Mouse (Mus musculus) lung, postnatal 10 days (tissue): ENCODE measurements at regions not wholly inside any gene's neighbourhood (a gene's known extent, or its start where the extent isn't known, plus 50 kb on each side); places are given as distances from the start of the nearest gene placed in this dataset.
"Not testable (repeated sequence)": the region's sequence is repeated elsewhere in the genome, so short reads cannot be mapped to it uniquely, and the experiment has no call there.

Experiments used
- DNase-seq: peaks from one replicate; pipeline ENCODE4 v3.0.0; 2021

DNA sequence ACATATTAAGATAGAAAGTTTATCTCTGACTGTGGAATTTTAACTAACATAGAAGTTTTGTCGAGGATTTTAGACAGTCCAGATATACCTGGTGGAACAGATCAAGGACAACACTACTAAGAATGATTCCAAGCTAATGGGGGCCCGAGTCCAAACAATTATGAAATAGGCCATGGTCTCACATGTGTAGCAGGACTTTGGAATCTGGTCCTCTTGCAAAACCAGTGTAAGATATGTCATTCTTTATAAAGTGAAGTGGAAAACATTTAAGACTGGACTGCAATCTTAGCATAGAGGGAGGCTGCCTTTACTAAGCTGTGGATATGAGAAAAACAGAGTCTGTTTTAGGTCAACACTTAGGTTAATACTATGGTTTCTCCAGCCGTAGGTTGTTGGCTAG lies 311.2 kb downstream of the Ets1 start:
- no peak for DNase-seq

DNA sequence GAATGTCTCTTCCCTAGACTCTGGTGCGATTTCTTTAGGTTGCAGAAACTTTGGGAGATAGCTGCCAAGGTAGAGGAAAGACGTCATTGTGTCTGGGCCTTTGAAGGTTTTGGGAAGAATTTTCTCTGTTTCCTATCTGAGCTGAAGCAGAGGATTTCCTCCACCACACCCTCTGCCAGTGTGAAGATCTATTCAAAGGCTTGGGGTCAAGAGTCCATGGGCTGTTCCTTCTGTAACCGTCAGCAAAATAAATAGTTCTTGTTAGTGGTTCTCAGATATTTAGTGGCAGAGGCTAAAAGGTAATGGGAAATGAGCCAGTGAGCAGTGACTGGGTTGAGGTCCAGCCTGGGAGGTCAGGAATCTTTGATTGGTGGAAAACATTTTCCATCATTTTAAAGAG lies 313.0 kb downstream of the Ets1 start:
- peak; percentile 40 for DNase-seq

DNA sequence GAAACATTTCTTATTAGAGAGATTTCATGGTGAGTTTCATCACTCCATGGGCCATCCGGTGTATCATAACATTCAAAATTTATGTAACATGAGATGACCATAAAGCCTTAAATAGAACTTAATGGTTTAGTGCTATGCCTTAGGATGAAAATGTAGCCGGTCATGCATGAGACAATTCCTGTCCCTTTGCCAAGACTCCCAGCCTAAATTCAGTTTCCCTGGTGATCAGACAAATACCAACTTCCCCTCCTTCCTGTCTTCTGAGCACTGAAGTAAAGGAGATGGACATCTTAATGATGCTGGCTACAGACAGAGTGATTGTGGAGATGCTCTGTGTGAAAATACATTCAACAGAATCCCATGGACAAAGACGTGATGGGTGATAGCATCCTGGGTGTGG lies 322.7 kb downstream of the Ets1 start:
- DNase-seq, result peak; percentile 20

DNA sequence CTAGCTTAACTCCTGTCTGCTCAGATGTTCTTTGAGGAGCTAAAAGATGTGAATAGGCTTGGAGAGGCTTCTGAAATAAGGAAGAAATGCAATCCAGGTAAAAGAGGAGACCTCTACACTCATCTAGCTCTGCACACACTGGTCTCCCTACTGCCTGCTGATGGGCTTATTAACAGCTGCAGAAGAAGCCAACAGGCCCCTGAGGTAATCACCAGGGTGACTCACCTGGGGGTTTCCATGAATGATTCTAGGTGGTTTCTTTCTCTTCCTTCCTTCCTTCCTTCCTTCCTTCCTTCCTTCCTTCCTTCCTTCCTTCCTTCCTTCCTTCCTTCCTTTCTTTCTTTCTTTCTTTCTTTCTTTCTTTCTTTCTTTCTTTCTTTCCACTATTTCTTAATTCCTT lies 323.4 kb downstream of the Ets1 start:
- not testable (repeated sequence) for DNase-seq

DNA sequence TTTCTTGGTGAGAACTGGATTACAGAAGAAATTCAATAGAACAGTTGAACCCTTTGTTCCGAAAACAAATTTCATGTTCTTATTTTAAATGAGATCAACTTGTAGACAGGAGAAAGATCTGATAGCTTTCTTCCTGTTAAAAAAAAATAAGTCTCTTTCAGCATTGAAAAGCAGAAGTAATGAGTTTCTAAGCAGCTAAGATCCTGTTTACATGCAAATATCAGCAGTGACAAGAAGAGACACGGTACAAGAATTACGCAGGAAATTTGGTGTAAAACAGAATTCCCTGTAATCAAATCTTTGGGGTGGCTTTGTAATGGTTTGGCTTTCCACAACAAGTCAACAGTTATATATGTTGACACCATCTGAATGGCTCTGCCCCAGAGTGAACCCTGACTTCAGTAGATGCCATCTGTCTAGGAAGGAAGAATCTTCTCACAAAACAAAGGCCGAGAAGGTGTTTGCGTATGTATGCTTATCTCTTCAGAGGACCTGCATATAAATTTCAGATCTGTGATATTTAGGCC lies 326.7 kb downstream of the Ets1 start:
- no peak for DNase-seq

DNA sequence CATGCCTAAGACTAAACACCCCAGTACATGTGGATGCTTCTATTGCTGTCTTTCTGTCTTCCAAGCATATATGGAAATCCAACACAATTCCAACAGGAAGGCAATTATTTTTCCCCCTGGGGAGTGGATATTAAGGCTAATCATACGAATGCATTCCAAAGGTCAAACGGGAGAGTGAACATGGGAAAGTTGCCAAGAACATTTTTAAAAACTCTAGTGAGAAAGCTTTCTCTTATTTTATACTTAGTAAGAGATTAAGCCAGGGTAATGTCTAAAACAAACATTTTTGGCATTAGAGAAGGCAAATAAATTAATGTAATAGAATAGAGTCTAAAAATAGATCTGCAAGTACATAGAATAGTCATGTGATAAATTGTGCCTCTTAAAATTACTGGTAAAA lies 332.4 kb downstream of the Ets1 start:
- no peak for DNase-seq

DNA sequence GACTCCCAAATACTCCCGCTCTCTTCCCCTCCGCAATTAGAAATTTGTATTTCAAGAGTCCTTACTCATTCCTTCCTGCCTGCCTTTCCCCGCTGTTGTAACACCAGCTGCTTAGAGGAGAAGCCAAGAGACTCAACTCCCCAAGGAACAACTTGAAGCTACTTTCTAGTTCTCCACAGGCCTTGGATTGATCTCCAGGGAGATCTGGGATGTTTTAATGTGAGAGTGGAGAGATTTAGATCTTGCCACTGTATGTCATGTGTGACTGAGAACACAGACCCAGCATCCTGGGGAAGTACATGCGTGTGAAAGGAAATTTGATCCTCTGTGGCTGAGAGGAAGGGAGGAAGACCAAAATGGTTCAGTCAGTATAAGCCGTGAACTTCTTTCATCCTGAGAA lies 335.4 kb downstream of the Ets1 start:
- no peak for DNase-seq

DNA sequence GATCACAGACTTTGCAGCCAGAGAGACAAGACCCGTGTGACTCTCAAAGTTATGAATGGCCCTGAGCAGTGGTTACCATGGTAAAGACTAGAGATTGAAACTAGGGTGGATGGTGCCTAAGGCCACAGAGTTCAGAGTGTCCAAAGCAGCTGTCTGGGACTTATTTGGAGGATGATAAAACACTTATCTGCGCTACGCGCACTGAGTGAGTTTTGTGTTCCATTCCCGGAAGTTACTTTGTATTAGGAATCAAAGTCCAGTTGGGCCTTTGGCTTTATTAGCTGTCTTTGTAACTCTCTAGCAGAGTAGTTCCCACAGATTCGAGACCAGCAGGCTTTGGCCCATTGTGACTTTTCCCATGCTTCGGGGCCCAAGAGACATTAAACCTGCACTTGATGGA lies 335.9 kb downstream of the Ets1 start:
- no peak for DNase-seq

DNA sequence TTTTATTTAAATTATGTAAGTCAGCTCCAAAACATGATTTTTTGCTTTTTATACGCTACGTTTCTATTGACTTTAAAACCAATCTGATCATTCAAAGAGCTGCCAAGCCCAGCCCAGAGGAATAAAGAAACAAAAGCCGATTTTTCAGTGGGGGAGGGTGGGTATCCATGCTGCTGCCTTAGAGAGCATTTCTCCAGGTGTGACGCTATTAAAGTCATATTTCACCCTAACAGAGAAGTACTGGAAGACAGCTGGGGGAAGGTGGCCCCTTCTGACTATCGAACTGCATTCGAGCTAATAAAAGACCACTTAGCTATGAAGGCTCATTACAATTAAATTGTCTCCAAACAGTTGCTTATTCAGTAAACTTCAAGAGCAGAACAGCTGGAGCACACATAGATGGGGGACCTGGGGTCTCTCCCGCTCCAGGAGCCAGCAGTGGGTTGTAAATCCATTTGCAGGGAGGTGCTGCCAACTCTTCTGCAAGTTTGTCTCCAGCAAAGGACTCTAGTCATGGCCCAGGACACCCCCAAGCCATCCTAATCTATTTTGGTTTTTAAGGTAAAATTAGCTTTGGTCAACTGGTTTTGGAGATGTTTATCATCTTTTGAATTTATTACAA lies 336.5 kb downstream of the Ets1 start:
- no peak for DNase-seq

DNA sequence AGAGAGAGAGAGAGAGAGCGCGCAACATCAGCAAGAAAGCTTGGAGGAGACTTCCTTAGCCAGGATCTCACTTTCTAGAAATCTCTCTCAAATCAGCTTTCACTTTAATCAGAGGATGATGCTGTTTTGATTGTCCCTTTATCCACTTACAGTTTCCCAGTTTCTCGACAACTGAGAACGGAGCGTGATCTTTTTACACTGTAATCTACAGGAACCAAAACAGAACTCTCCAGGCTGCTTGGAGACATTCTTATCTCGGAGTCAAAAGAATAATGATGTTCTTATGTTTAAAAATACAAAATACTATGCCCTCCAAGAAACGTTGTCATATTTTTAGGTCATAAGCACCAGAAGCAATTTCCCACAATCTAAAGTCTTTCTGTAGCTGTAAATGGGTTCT lies 341.7 kb downstream of the Ets1 start:
- DNase-seq, result no peak

DNA sequence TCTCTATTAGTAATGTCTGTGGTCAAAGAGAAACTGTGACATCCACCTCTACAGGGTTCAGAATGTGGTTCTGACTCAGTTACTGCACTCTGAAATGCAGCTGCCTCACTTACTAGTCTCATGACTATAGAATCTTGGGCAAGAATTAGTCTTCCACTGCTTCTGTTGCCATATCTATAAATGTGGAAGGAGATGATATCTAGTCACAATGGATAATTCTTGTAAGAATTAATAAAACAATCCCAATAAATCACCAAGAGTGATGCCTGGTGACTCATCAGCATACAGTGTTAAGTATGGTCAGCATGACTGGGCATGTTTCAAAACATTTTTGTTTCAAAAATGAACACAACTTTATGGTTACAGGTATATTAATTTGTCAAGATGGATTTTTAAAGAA lies 344.8 kb downstream of the Ets1 start:
- DNase-seq, result no peak

DNA sequence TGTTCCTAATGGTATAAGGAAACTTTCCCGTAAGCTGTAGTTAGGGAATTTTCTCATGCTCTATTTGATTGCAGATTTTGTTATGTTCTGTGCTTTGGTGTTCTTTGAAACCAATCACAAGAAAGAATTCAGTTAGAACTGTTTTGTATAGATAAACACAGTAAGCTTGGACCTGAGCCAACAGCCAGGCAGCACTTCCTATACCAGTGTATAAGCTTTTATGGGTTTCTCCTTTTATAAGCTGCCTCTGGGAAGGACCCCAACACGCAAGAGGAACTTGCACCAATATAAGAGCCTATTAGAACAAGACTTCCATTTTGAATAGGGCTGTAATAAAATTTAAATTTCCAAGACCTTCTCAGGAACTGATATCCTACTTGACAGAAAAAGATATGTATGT lies 347.2 kb downstream of the Ets1 start:
- DNase-seq, result no peak

DNA sequence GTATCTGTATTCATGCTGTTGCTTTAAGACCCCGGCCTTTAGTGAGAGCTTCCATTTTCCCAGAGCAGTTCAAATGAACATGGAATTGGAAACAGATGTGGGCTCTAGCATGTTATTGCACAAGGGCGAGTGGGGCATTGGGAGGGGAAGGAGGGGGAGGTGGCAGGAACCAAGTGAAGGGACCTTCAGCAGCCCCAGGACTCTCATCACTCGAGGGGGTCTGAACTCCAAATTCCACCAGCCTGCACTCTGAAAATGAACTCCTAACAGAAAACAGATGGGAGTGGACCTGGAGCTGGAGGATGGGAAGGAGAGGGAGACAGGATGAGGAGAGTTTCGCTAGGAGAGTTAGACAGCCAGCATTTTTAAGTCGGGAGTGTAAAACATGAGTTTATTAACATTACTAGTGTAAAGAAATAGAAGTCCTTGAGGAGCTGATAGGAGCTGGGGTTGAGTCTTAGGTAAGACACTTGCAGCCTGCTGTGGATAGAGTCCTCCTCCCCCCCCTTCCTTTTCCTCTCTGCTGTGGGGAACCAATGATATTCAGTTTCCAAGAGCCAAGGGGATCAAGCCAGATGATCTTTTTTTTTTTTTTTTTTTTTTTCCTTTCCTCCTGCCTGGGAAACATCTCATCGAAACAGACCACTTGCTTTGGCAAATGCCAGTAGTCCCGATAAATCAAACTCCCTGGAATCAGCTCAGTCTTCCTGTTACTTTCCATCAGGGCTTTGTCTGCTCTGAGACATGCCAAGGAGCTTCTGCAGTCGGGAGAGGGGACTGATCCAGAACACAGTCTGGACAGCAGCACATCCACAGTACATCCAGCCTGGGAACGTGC lies 351.0 kb downstream of the Ets1 start:
- peak; percentile 8 for DNase-seq

DNA sequence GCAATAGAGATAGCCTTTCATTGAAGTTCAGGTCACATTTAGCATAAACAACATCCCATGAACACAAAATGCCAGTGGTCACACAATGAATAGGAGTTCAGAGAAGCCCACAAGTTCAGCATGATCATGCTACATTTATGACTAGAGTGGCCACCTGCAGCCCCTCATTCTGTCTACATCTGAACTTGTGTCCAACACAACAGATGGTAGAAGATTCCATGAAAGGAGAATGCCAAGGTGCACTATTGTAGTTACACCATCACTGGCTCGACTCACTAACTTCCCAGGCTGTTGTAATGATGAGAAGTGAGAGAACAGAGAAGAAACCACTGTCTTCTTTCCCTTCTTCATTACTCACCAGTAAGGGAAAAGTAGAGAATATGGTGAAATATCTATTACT lies 353.0 kb downstream of the Ets1 start:
- DNase-seq, result no peak

DNA sequence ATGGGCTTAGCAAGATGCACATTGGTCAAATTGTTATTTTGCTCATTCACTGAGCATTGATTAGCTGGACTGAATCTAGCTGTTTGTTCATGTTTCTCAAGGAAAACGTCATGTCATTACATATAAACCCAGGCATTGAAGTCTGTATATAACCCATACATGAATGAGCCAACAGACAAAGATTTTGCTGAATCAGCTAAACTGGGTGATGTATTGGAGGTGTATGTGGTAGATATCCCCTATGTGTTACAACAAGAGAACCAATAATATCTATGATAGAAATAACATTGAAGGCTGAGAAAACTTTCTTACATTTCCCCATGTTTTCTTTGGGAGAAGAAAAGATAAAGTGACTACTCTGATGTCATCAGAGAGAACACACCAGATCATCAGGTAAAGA lies 362.3 kb downstream of the Ets1 start:
- DNase-seq, result no peak

DNA sequence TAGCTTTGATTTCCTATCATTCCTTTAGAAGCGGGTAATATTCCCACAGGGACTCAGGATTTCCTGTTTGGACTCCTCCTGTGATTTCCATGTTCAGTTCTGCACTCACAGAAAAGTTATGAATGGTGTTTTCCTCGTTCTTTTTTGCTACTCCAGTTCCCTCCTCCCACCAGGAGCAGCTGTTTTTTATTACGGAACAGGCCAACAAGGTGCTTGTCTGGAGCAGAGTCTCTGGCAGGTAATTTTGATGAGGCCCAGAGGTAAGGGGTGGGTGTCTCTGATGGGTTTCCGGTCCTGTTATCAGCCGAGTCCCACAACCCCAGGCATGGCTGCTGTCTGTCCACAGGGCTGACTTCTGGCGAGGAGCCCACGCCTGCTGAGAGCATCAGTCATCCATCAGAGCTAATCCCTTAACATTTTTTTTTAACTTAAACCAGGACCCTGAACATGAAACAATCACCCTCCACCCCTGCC lies 364.7 kb downstream of the Ets1 start:
- DNase-seq, result peak; percentile 13

DNA sequence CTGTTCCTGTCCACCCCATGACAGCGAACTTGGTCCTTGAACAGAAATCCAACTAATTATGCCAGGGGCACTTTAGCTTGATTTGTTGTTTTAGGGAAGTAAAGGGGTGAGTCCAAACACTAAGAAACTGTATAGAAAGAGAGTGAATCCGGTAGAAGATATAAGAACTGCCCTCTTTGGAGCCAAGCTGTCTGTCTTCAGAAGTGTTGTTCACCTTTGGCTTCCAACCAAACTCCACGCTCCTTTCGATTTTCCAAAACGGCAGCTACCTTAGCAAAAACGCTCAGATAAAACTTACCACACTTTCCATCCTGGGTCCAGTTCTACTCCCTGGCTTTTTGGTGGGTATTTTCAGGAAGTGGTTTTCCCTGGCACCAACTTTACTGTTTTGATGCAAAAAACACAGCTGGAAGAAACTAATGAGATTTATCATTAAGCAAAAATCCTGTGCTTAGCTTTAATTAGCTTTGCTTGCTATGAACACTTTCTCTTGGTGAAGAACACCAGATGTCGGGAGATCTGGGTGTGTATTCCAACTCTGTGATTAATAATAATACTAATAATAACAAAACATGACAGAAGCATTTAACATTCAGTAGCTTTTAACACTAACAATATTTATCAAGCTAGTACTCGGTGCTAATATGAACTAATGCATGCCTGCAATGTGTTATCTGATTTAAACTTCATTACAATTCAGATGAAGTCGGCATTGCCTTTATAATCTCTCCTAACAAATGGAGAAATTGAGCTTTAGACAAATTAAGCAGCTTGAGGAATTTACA lies 365.3 kb downstream of the Ets1 start:
- DNase-seq, result peak; percentile 2

DNA sequence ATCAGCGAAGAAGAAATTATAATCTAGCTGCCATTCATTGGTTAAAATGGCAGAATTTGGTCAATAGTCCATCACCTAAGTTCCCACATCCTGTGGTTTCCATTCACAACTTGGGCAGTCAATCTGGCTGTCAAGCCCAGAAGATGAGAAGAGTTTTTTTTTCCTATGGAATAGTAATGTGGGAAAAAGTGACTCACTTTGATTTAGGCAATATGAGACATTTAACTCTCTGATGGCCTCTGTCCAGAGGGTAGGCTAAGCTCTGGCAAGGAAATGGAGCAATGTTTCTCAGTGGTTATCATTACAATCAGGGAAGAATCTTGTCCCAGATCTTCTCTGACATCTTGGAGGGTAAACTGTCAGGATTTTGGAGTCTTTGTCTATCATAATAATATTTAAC lies 367.9 kb downstream of the Ets1 start:
- no peak for DNase-seq

DNA sequence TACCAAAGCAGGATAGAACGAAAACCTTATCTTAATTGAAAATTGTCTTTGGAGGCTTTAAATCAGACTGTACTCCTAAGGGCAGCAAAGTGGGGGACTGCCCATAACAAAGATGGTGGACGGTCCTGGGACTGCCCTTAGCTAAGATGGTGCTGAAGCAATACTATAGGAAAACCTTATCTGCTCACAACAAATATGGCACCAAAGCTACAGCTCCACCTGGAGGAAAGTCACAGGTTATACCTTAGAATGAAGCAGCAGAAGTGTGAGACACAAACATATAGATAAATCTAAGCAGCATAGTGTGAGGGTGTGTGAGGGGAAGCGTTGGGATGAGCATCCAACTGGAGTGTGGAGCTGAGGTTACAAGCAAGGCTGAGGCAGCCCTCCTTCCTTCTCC lies 368.5 kb downstream of the Ets1 start:
- DNase-seq, result no peak

DNA sequence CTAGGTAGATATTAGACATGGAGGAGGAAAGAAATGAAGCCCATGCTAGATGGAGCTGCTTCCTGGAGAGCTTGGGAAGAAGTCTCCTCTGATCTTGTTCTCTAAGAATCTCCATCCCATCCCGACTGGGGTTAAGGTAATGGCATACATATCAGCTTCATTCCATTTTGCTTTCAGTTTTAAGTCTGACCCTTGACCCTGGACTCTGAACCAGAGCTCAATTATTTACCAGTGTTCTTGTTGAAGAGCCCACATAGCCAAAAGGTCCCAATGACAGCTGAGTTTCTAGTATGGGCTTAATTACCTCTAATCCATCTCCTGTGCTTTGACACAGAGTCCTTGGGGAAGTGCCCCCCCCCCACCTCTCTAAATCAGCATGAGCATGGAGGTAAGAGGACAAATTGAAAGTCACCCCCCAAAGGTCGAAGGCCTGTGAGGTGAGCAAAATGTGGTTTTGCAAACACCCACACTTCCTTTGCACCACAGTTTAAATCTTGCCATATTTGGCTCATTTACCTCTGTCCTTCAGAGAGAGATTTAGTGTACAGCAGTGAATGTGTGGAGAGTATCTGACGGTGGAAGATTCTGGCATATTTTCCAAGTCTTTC lies 371.5 kb downstream of the Ets1 start:
- no peak for DNase-seq

DNA sequence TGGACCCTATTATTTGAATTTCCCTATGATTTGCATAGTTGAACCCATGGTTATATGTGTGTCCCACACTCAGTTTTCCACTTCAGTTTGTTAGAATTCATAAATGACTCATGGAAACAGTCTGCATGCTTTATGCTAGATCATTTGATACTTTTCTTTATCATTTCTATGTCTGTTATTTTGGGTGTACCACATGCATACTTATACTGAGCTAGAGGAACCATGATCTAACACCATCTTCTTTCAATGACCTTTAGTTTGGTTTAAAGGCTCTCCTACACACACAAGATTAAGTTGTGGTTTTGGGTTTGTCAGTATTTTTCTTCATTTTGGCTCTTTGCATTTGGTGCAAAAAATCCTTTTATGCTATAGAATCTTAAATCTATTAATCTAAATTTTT lies 375.2 kb downstream of the Ets1 start:
- DNase-seq, result no peak

DNA sequence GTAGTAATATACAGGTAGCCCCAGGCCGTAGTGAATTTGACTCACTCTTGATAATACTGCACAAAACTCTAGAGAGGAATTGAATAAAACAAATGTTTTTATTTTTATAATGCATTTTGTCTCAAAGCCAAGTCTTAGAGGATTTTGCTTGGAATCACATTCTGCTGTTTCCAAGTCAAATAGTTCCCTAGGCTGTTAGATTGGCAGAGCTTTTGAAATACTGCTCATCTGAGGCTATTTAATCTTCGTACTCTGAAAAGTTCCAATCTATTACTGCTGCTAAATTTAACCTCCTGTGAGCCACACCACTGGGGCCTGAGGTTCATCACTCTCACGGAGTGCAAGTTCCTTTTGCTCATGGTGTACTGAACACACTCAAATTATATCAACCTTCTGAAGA lies 399.4 kb downstream of the Ets1 start:
- DNase-seq, result no peak

DNA sequence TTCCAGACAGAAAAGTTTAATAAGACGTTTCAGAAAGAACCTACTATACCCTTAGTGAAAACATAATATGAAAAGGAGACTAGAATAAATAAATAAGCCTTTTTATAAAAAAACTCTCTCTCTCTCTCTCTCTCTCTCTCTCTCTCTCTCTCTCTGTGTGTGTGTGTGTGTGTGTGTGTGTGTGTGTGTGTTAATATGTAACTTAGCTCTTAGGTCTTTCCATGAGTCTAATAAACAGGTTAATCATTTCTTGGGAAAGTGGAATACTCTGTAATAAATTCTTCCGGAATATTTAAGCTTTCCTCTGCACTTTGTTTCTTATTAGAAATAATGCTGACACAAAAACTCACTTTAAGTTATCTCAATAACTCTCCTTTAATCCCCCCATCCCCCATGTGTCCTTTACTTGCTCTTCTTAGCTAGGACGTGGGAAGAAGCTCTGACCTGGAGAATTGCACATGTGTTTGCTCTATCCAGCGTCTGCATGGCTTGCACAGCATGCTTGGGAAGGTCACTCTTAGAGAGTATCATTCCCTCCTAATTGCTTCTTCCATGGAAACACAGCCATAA lies 403.3 kb downstream of the Ets1 start:
- DNase-seq, result no peak
